Mouse (Mus musculus): ENCODE data around the gene Oaz3.

Oaz3 gene

DNA sequence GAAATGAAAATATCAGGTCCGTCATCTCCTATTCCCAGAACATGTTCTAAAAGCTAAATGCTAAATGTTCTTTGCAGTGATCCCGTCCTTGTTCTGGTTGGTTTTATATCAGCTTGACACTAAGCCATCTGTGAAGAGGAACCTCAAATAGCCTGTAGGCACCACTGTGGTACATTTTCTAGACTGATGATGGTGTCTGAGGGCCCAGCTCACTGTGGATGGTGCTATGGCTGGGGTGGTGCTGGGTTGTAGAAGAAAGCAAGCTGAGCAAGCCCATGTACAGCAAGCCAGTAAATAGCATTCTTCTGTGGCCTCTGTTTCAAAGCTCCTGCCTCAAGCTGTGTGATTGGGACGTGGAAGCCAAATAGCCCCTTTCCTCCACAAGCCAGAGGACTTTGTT lies 13.3 kb upstream of the Oaz3 start:
- no peak for DNase-seq (ENCODE audit: low spot score in 2 of 2)

DNA sequence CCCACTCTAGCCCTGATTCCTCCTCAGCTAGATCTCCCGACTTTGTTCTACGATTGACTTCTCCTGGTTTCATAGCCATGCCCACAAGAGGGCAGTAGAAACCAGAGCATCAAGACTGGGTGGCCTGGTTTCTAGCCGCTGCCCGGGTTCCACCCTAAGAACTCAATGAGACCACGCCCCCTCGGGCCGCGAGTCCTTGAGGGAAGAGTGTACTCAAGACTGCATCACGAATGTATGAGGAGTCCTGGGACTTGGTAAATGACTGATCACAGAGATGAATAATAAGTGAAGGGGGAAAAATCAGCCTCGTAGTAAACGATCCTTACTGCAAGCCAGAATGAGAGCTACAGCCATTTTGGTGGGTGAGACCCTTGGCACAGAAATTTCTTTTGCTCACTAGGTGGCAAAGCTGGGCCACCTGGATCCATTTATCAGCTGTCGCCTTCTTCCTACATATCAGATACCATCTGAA lies 12.8 kb upstream of the Oaz3 start:
- peak; percentile 64 to 77 for DNase-seq (ENCODE audit: low spot score in 2 of 2)

DNA sequence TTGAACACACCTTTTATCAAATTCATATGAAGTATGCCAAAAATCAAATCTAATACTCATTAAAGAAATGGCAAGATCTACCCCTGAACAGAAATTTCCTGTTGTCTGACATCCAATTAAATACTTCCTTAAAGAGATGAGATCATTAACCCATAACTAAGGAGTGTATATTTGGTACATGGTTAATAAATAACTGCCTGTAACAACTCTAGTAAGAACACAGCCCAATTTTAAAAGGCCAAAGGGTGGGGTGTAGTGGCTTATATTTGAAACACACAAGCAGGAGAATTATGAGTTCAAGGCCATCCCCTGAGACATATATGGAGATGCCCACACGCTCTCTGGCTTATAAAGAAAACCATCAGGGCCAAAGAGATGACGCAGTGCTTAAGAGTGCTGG lies 5.7 kb upstream of the Oaz3 start:
- DNase-seq (ENCODE audit: low spot score in 2 of 2) = no peak

DNA sequence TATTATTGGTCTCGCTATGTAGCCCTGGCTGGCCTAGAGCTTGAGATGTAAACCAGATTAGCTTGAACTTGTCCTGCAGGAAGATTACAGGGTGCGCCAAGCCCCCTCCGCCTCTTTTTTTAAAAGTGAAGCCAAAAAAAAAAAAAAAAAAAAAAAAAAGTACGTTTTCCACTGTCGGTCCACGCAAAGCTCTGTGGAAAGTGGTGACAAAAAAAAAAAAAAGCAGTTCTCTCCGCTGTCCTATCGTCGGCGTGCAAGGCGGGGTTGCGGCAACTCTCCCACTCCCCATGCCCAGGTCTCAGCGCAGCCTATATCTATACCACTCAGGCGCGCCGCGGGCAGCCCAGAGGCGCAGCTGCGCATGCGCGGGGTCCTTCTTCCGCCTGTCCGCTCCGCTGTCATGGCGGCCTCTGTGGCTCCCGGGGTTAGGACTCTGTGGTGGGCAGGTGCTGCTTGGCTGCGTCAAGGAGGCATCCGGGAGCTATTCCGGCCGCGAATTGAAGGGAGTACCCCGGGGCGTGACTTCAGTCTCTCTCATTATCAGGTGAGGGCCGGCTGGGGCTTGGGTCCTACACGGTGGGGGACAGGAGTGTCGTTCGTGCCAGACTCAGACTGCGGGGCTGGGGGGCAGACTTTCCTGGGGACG lies 641 bp downstream of the Oaz3 start, which contains the start of gene Mrpl9:
Gene Mrpl9, plus strand, starts transcription at position 368 of the 646 bp plus-strand sequence.
- DNase-seq (ENCODE audit: low spot score in 2 of 2) = peak; percentile 91

DNA sequence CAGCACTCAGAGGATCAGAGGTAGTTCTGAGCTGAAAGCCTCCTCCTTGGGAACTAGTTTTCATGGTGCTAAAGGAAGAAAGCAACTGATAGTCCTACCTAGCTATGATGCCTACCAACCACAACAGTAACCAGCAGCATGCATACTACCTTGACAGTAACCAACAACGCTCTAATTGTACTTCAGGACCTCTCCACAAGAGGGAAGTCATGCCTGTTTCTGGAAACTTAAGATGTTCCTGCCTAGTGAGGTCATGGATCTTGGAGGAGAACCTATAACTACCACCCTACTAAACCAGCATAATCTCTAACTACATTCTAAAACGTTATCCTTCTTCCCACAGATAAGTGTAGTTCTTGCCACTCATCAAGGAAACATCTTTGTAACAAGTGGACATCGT lies 2.5 kb downstream of the Oaz3 start:
- no peak for DNase-seq (ENCODE audit: low spot score in 2 of 2)

DNA sequence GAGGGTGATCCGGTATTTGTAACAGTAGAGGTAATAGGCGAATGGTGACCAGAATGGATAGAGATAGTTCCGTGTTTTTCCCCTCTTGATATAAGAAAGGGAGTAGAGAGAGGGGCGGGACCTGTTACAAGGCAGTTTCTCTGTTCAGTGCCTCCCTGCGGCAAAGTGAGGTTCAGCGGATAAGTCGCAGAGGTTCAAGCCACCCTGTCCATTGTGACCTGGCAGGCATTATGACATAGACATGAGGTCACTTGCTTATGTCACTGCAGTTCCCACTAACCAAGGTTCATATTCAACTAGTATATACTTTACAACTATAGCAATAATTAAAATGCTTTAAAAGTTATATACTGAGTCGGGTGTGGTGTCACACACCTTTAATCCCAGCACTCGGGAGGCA lies 7.3 kb downstream of the Oaz3 start:
- no peak for DNase-seq (ENCODE audit: low spot score in 2 of 2)

DNA sequence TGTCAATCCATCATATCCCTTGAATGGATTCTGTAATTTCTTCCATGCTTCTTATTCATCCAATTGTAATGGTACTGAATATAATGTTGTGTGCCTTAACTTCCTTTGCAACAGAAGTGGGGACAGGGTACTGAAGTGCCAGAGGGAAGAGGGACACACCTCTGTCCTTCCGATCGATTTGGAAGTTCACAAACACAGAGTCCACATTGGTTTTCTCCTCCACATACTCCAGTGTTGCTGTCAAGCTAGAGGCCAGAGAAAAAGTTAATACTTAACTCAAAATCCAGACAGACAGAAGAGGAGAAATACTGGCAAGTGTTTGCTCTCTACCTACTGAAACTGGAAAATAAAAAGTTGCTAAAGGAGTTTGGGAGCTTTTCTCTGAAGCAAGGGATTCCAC lies 9.4 kb downstream of the Oaz3 start:
- no peak for DNase-seq (ENCODE audit: low spot score in 2 of 2)

DNA sequence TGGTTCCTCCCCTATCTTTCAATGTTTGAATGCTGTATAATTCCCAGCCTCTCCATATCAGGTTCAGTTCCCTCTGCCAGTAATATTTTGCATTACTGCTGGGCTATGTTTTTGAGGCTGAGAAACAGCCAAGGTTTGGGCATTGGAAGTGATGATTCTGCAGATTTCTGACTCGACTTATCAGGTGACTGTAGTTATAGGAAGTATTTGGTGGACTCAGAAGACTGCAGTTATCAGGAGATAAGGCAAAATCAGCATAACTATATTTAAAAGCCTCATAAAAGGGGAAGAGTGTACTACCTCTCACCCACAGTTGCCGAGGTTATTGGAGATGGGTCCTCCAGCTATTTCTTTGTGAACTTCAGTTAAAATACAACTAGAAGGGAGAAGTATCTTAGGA lies 12.7 kb downstream of the Oaz3 start:
- no peak for DNase-seq (ENCODE audit: low spot score in 2 of 2)

DNA sequence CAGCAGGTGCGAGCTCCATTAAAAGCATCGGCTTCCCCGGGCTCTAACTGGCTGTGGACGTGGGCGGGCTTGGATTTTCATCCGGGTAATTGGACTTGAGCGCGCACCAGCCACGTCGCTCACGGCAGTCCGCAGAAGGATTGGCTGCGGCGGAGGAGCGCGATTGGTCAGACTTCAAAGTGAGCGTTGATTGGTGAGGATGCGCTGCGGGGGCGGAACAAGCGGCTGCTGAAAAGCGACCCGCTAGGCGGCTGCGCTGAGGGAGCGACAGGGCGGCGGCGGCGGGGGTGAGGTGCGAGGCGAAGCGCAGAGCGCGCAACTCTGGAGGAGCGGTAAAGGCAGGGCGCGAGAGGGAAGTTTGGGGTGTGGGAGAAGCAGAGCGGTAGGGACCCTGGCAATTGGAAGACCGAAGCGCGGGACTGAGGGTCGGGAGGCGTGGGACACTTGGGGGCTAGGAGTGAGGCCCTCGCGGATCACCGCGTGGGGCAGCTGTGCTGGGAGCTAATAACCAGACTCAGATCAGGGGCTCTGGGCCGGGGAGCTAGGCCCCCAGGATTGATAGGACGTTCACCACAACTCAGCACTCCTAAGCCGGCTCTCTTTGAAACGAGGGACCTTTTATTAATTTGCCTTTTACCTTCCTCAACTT lies 30.6 kb downstream of the Oaz3 start, which contains the start of gene Tdrkh:
Gene Tdrkh, plus strand, starts transcription at position 243 of the 649 bp plus-strand sequence.
- peak; percentile 98 to 99 for DNase-seq (ENCODE audit: low spot score in 2 of 2)

DNA sequence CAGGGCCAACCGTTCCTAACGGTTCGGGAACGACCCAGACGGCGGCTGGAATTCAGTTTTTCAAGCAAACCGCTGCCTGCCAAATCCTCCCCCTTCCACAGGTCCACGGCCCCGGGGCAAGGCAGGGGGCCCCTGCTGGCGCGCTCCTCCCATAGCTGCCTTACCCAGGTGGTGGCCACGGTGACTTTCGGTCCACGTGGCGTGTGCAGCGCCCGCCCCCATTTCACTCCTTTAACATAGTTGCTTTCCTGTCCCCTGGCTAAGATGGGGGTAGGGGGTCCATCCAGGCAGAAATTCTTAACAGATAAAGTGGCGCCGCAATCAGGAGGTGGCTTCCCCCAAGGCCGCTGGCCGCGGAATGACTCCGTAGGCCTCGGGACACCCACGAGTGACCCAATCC lies 31.2 kb downstream of the Oaz3 start:
- DNase-seq (ENCODE audit: low spot score in 2 of 2) = no peak

DNA sequence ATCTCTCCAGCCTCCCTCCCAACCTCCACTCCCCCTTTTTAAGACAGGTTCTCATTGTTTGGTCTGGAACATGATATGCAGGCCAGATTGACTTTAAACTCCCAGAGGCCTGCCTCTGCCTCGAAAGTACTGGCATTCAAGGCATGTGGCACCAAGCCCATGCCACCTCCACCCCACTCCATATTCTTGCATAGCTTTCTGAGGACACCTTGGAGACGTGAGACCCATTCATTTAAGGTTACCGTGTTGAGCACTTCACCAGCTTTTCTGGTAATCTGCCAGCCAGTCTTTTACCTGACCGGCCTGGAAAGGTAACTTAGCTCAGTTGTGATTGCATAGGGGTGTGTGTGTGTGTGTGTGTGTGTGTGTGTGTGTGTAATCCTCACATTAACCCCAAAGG lies 38.2 kb downstream of the Oaz3 start:
- DNase-seq (ENCODE audit: low spot score in 2 of 2) = no peak

DNA sequence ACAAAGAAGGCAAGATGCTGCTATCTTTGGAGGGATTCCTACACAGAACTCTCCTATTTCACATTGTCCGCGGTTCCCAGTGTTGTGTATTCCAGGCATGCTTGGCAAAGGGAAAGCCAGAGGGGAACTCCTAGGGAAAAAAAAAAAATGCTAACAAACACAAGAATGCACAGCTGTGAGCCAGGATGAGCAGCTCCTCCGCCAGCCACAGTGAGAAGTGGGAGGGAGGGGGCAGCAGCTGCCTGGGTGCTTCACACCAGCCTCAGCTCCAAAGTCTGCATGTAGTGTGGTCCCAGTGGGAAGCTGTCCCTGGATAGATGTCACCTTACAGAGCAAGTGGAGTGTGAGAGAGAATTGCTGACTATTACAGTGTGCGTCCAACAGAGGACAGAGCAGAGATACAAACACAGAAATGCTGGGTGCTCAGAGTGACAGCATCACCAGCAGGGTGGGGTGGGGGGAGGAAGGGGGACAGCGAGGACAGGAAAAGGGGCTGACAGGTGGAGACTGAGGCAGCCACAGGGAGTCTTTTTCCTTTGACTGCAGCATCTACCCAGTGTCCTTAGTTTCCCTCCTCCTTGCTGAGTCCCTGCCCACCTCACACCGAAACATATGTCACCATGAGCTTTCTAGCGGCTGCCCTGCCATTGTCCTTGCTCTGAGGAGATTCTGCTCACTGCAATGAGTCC lies 39.2 kb downstream of the Oaz3 start:
- DNase-seq (ENCODE audit: low spot score in 2 of 2) = peak; percentile 57 to 73

DNA sequence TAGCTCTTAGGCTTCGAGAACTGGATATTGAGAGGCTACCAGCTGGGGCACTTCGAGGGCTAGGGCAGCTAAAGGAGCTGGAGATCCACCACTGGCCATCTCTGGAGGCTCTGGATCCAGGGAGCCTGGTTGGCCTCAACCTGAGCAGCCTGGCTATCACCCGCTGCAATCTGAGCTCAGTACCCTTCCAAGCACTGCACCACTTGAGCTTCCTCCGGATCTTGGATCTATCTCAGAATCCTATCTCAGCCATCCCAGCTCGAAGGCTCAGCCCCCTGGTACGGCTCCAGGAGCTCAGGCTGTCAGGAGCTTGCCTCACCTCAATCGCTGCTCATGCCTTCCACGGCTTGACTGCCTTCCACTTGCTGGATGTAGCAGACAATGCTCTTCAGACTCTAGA lies 41.3 kb downstream of the Oaz3 start:
- DNase-seq (ENCODE audit: low spot score in 2 of 2) = no peak

DNA sequence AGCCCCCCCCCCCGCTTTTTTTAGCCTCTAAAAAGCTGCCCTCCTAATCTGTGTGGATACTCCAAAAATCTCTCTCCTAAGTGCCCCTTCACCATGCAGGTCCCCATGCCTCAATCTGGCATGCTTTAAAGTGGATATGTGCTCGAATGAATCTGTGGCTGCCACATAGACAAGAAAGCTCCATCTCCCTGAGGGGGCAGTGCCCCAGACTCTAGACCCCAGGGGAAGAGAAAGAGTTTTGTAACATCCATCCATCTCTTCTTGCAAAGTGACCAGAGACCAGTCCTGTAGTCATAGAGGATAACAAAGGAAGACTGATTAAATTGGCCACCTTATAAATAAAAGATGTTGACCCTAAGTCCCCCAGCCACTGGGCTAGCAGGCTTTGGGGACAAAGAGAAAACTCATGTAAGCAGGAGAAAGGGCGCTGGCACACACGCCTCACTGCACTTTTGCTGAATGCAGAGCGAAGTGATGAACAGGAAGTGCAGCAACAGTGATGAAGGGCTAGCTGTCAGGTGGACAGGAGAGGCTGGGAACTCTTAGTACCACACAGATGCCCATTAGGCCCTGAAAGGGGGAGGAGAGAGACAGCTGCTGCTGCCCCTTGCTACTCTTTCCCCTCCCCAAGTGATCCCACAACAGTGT lies 43.9 kb downstream of the Oaz3 start:
- DNase-seq (ENCODE audit: low spot score in 2 of 2) = no peak

DNA sequence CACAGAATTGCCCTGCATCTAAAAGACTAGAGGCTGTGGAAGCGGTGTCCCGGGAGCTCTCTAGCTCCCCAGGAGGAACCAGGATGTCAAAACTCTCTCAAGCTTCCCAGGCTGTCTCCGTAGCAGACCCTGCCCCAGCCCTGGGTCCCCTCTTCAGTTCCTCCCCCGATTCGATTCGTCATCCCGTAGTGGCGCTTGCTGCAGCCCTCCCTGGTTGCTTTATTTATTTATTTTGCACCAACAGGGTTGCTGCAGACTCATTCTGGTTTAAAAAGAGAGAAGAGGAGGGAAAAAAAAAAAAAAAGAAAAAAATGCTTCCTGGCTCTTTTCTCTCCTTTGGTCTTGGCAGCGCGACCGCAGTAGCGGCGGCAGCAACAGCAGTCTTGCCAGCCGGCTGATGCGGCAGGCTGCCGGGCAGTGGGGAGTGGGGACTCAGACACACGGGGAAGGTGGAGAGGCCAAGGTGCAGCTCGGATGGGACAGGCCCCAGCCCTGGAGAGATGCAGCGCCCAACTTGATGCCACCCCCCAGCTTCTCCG lies 44.7 kb downstream of the Oaz3 start:
- DNase-seq (ENCODE audit: low spot score in 2 of 2) = no peak

DNA sequence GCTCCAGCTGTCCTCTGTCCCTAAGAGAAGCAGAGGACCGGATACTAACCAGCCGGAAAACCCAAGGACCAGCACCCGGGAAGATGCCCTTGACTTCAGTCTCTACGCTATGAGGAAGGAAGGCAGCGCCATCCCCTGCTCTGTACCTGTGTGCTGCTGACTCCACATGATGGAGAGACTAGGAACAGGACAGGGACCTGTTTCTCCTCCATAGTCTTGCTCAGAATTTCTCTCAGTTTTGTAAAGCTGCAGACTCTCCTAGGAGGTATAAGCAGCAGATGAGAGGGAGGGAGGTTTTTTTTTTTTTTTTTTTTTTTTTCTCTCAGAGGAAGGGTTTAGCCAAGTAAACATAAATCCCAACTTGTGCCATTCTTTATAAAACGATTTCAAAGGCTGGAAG lies 45.5 kb downstream of the Oaz3 start, which contains the start of gene Lingo4:
Gene Lingo4, plus strand, starts transcription at position 301 of the 400 bp plus-strand sequence.
- no peak for DNase-seq (ENCODE audit: low spot score in 2 of 2)

DNA sequence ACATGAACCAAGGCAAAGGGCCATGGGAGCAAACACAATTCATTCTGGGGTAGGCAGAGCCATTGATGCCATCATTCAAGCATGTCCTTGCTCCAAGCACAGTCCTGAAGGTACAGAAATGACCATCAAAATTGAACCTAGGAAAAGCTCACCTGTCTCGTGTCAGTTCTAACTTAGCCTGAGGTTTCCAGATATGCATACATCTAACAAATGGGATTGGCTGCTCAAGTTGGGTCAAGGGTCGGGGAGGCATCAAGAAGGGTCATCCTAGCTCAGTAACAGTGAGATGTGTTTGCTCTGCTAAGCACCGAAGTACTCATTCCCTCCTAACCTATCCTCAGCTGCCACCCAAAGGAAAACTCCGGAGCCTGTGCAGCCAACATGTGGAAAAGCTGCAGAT lies 46.9 kb downstream of the Oaz3 start:
- no peak for DNase-seq (ENCODE audit: low spot score in 2 of 2)

DNA sequence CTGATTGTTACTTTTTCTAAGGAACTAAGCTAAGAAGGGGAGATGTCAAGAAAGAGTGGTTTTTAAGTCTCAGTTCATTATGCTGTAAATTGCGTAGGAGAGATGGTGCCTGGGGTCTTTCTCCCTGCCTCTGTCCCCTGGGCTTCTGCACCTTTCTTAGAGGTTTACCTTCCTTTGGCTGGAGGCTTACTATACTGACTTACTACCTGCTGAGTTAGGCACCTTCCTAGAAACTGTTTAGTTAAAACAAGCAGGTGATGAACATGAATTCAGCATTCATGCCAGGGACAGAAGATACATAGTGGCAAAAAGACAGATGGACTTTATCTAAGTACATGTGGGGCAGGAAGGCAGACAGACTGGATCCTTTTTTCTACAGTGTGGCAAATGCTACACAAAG lies 47.4 kb downstream of the Oaz3 start:
- DNase-seq (ENCODE audit: low spot score in 2 of 2) = no peak

DNA sequence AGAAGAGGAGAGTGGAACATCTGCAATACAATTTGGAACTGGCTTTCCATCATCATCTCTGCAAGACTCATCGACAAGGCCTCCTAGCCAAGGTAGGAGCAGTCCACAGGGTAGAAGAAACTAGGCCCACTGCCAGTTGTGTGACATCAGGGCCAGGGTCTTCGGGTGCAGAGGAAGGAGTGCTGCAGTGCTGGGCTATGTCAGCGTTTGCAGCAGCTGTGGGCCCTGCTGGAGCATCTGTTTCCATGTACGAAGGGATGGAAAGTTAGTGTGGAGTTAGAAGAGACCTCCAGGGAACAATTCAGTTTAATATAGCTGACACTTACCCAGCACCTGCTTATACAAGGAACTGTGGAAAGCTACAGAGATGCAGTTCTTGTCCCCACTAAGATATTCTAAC lies 50.7 kb downstream of the Oaz3 start:
- DNase-seq (ENCODE audit: low spot score in 2 of 2) = no peak

DNA sequence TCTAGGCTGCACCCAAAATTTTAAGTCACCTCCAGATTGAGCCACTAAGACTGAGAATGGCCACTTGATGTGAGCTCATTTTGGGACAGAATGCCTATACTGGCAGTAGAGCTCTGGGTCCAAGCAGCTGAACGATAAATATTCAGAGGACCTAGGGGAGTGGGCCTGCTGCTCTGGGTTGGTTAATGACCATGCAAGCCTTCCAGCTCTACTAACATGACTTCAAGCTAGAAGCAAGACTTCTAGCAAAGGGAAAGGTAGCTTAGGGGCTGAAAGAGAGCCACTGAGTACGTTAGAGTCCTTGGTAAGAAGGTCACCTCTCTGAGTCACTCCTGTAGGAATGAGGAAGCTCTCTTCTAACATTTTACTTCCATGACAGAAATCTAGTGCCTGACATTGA lies 51.6 kb downstream of the Oaz3 start:
- DNase-seq (ENCODE audit: low spot score in 2 of 2) = no peak

DNA sequence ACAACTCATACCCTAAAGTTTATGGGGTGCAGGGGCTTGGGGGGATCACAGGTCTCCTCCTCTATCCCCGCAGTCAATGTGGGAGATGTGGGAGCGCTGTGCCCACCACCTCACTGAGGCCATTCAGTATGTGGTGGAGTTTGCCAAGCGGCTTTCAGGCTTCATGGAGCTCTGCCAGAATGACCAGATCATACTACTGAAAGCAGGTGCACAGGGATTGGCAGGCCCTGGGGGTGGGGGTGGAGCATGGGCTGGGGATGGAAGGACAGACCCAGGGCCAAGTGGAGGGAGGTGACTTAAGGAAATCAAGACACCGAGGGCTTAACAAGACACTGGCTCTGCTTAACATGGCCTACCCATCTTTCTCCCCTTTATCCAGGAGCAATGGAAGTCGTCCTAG lies 52.7 kb downstream of the Oaz3 start:
- no peak for DNase-seq (ENCODE audit: low spot score in 2 of 2)

DNA sequence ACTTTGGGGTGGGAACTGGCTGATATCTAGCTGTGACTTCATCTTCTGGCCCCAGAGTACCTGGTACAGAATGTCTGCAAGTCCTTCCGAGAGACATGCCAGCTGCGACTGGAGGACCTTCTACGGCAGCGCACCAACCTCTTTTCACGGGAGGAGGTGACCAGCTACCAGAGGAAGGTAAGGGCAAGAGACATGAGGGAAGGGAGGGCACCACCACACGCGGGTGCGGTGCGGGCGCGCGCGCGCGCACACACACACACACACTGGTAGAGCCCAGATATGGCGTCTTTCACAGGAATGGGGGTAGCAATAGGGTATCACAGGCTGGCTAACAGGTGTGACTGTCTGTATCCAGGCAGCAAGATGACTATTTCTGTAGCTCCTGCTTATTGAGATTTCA lies 54.3 kb downstream of the Oaz3 start:
- no peak for DNase-seq (ENCODE audit: low spot score in 2 of 2)

Data from right cerebral cortex, postnatal 36 days (tissue).